Comparison of ENCODE assay signal across 8 mouse cellular contexts in the genomic region with DNA sequence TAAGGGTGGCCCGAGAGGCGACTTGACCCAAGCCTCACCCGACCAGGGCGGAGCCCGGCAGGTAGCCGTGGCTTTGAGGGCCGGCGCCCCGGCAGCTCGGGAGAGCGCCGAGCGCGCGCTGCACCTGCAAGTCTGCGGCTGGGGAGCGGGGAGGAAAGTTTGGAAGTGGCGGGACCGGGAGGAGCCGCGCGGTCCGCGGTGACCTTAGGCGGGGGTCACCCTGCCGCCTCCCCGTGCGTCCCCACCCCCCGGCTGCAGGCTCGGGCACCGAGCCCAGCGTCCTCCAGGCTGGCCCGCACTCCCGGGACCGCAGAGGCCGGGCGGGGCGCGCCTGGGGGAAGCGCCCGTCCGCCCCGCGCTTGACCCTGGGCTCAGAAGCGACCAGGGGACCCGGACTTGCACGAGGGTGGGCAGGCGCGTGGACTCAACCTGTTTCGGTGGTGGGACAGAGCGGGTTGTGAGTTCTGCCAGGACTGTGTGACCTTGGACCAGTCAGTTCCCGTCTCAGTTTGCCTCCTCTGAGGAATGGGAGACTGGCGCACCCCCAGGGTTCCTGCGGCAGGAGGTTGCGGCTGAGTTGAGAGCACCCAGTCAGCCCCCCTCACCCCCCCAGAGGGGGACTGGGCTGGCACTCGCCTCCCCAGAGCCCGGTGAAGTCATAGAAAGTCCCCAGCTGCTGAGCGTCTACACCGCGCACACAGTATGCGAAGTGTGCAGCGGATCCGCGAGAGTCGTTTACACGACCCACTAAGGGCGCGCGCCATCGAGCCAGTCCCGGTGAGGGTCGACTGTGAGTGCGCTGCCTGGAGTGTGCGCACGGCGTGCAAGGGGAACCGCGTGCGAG. TPM values are rescaled to one million over a fixed set of nuclear protein-coding genes. Genes with fewer than 3 reads are reported as not detected.
DNase-seq lines count a peak whose midpoint lies in the region; ATAC-seq lines count a peak whose summit lies in the region.

No protein-coding gene starts in this region.

- peak overlapping the region; percentile 65 for H3K4me3 ChIP-seq in embryonic facial prominence, embryonic 14.5 days (ENCODE audit: low read depth, low read length)
- peak overlapping the region; percentile 61 for H3K4me3 ChIP-seq in hindbrain, embryonic 13.5 days
- peak overlapping the region; percentile 58 for H3K4me3 ChIP-seq in liver, embryonic 16.5 days (ENCODE audit: low read depth, low read length)
- H3K4me3 ChIP-seq in stomach, embryonic 15.5 days (replicated peaks): peak overlapping the region; percentile 66

- H3K27ac ChIP-seq in embryonic facial prominence, embryonic 14.5 days (replicated peaks; ENCODE audit: low read depth, low read length): no peak overlapping the region; the same call in 1 of the 2 replicates
- no peak overlapping the region for H3K27ac ChIP-seq in hindbrain, embryonic 13.5 days
- no peak overlapping the region for H3K27ac ChIP-seq in liver, embryonic 16.5 days (ENCODE audit: low read length)
- H3K27ac ChIP-seq in stomach, embryonic 15.5 days: no peak overlapping the region

- H3K4me1 ChIP-seq in embryonic facial prominence, embryonic 14.5 days (ENCODE audit: control insufficient read depth, insufficient read depth, low read length): peaks cover 21% of the 10 kb centered on the region
- H3K4me1 ChIP-seq in hindbrain, embryonic 13.5 days (replicated peaks): peaks cover 41% of the 10 kb centered on the region
- peaks cover 6% of the 10 kb centered on the region for H3K4me1 ChIP-seq in liver, embryonic 16.5 days (ENCODE audit: control insufficient read depth, low read depth, low read length)
- peaks cover 33% of the 10 kb centered on the region for H3K4me1 ChIP-seq in stomach, embryonic 15.5 days

- H3K36me3 ChIP-seq in embryonic facial prominence, embryonic 14.5 days (ENCODE audit: control insufficient read depth, insufficient read depth, low read length): no peaks in the 10 kb centered on the region
- H3K36me3 ChIP-seq in hindbrain, embryonic 13.5 days: no peaks in the 10 kb centered on the region
- H3K36me3 ChIP-seq in liver, embryonic 16.5 days (ENCODE audit: control insufficient read depth, insufficient read depth): no peaks in the 10 kb centered on the region
- no peaks in the 10 kb centered on the region for H3K36me3 ChIP-seq in stomach, embryonic 15.5 days

- peaks cover 54% of the 10 kb centered on the region for H3K27me3 ChIP-seq in embryonic facial prominence, embryonic 14.5 days (replicated peaks; ENCODE audit: control insufficient read depth, insufficient read depth, low read length)
- peaks cover 61% of the 10 kb centered on the region for H3K27me3 ChIP-seq in hindbrain, embryonic 13.5 days
- H3K27me3 ChIP-seq in liver, embryonic 16.5 days (ENCODE audit: control insufficient read depth, insufficient read depth, low read depth, low read length): peaks cover 55% of the 10 kb centered on the region
- H3K27me3 ChIP-seq in stomach, embryonic 15.5 days (replicated peaks): peaks cover 46% of the 10 kb centered on the region

- no peaks in the 10 kb centered on the region for H3K9me3 ChIP-seq in embryonic facial prominence, embryonic 14.5 days (ENCODE audit: control insufficient read depth, low read length)
- no peaks in the 10 kb centered on the region for H3K9me3 ChIP-seq in hindbrain, embryonic 13.5 days
- H3K9me3 ChIP-seq in liver, embryonic 16.5 days (replicated peaks; ENCODE audit: control insufficient read depth, low read length): no peaks in the 10 kb centered on the region
- no peaks in the 10 kb centered on the region for H3K9me3 ChIP-seq in stomach, embryonic 15.5 days

- H3K4me2 ChIP-seq in embryonic facial prominence, embryonic 14.5 days (ENCODE audit: low read depth, low read length): peak overlapping the region; percentile 100
- peak overlapping the region; percentile 98 for H3K4me2 ChIP-seq in hindbrain, embryonic 13.5 days
- peak overlapping the region; percentile 75 for H3K4me2 ChIP-seq in liver, embryonic 16.5 days (ENCODE audit: low read depth, low read length)
- H3K4me2 ChIP-seq in stomach, embryonic 15.5 days: peak overlapping the region; percentile 100

- no peak for ATAC-seq in embryonic facial prominence, embryonic 14.5 days (ENCODE audit: low read depth)
- peak; percentile 17; the same call in 1 of the 2 replicates for ATAC-seq in hindbrain, embryonic 13.5 days (ENCODE audit: low FRiP score)
- no peak for ATAC-seq in liver, embryonic 16.5 days (ENCODE audit: low read depth)
- ATAC-seq in stomach, embryonic 15.5 days (ENCODE audit: insufficient read depth, low FRiP score, low read depth): no peak

- peak; percentile 32 for DNase-seq in retina, postnatal 1 day
- DNase-seq in retina, embryonic 14.5 days (ENCODE audit: low spot score): no peak
- DNase-seq in embryonic facial prominence, embryonic 14.5 days (ENCODE audit: low spot score): no peak
- DNase-seq in right cerebral cortex, adult 2 months (ENCODE audit: low spot score in 2 of 2): no peak
- no peak for DNase-seq in MN1 (ENCODE audit: low spot score)

- H3K9ac ChIP-seq in embryonic facial prominence, embryonic 14.5 days (ENCODE audit: low read depth, low read length): peak overlapping the region; percentile 60
- peak overlapping the region; percentile 75 for H3K9ac ChIP-seq in hindbrain, embryonic 13.5 days
- H3K9ac ChIP-seq in liver, embryonic 16.5 days (ENCODE audit: low read depth, low read length): no peak overlapping the region
- 0 out of 2 replicates have a peak overlapping the region, but pooled peaks have one; percentile 1 for H3K9ac ChIP-seq in stomach, embryonic 15.5 days

- WGBS in embryonic facial prominence, embryonic 14.5 days: 3% methylated on average over 35 of the region's 79 CpGs
- WGBS in hindbrain, embryonic 13.5 days: 1% methylated on average over 75 of the region's 79 CpGs
- WGBS in liver, embryonic 16.5 days (ENCODE audit: insufficient replicate concordance): under 1% methylated on average over 79 of the region's 79 CpGs
- WGBS in stomach, embryonic 15.5 days: 2% methylated on average over 76 of the region's 79 CpGs

RNA-seq across cellular contexts. Expression of a gene that starts 0.9 kb away (rescaled TPM):
- polyA plus RNA-seq in embryonic facial prominence, embryonic 14.5 days (2014; fragmentation: Nextera tagmentation; extraction: Ambion mirVana): 10.4 and 12.1 TPM in 2 replicates
- polyA plus RNA-seq in hindbrain, embryonic 13.5 days (2015; fragmentation: Nextera tagmentation; extraction: Ambion mirVana): 1.6 and 2.0 TPM in 2 replicates
- 1.3 and 1.9 TPM in 2 replicates for polyA plus RNA-seq in liver, embryonic 16.5 days (2015; fragmentation: Nextera tagmentation; extraction: Ambion mirVana)
- polyA plus RNA-seq in stomach, embryonic 15.5 days (2015; fragmentation: Nextera tagmentation; extraction: Ambion mirVana): 16.0 and 17.7 TPM in 2 replicates

RNA-seq across cellular contexts. Expression of a gene that starts 51.9 kb away (rescaled TPM):
- 43.6 and 50.9 TPM in 2 replicates for polyA plus RNA-seq in embryonic facial prominence, embryonic 14.5 days (2014; fragmentation: Nextera tagmentation; extraction: Ambion mirVana)
- polyA plus RNA-seq in hindbrain, embryonic 13.5 days (2015; fragmentation: Nextera tagmentation; extraction: Ambion mirVana): 141 and 149 TPM in 2 replicates
- 16.5 and 18.2 TPM in 2 replicates for polyA plus RNA-seq in liver, embryonic 16.5 days (2015; fragmentation: Nextera tagmentation; extraction: Ambion mirVana)
- 61.2 and 65.7 TPM in 2 replicates for polyA plus RNA-seq in stomach, embryonic 15.5 days (2015; fragmentation: Nextera tagmentation; extraction: Ambion mirVana)
